In the genomic region with DNA sequence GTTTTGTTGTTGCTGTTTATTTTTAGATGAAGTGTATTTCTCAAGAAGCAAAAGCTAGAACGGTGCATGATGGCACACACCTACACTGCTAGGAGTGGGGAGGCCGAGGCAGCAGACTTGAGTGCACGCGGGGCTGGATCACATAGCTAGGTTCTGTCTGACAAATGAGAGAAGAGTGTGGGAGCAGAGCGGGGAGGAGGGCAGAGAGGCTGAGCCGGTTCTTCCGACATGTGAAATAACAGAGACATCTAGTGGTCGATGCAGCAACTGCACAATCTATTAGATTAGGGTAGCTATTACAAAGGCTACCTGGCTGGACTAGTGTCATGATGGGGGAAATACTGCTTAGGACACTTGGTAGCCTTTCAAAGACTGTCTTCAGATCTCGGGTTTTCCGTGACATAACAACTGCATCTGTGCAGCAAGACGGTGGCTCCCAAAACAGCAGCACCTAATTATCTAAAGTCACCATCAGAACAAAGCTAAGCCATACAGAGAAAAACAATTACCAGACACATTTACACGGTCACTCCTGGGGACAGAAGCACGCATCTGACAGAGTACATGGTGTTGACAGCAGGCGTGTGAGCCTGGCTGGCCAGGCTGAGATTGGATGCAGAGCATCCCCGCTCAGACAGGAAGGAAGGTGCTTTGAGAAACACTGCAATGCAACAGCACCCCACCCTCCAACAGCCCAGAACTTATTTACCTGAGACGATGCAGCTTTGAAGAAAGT, we compare ENCODE assay signal across 8 mouse cellular contexts. TPM values are rescaled to one million over a fixed set of nuclear protein-coding genes. Genes with fewer than 3 reads are reported as not detected.
DNase-seq lines count a peak whose midpoint lies in the region; ATAC-seq lines count a peak whose summit lies in the region.

No protein-coding gene starts in this region.

- H3K4me3 ChIP-seq in hindbrain, embryonic 11.5 days (ENCODE audit: low read depth, low read length), result no peak overlapping the region
- H3K4me3 ChIP-seq in lung, embryonic 15.5 days, result no peak overlapping the region

- peak; percentile 31 for DNase-seq in T-cell, adult 2 months (ENCODE audit: low spot score)
- peak; percentile 81 to 84 for DNase-seq in cerebellum, postnatal 14 days
- peak; percentile 23 to 38 for DNase-seq in frontal cortex, postnatal 10 days (ENCODE audit: low spot score in 2 of 2)
- peak; percentile 75 for DNase-seq in hindbrain, embryonic 11.5 days (ENCODE audit: low spot score)
- peak; percentile 48 to 69 for DNase-seq in layer of hippocampus, adult 8-10 months (ENCODE audit: low spot score in 2 of 2)
- DNase-seq in retina, embryonic 14.5 days (ENCODE audit: low spot score), result peak; percentile 81
- peak; percentile 72 for DNase-seq in urinary bladder, postnatal 14 days (ENCODE audit: low spot score)

- H3K27me3 ChIP-seq in hindbrain, embryonic 11.5 days (ENCODE audit: control insufficient read depth, insufficient read depth, low read length), result no peaks in the 10 kb centered on the region
- H3K27me3 ChIP-seq in lung, embryonic 15.5 days, result no peaks in the 10 kb centered on the region

- H3K4me2 ChIP-seq in hindbrain, embryonic 11.5 days (replicated peaks; ENCODE audit: low read depth, low read length), result no peak overlapping the region
- no peak overlapping the region for H3K4me2 ChIP-seq in lung, embryonic 15.5 days

- H3K36me3 ChIP-seq in hindbrain, embryonic 11.5 days (ENCODE audit: control insufficient read depth, insufficient read depth, low read length), result peaks cover 4% of the 10 kb centered on the region; the same call in 1 of the 2 replicates
- peaks cover 58% of the 10 kb centered on the region for H3K36me3 ChIP-seq in lung, embryonic 15.5 days

- ATAC-seq in hindbrain, embryonic 11.5 days (ENCODE audit: low FRiP score), result peak; percentile 79
- peak; percentile 78; the same call in 1 of the 2 replicates for ATAC-seq in lung, embryonic 15.5 days (ENCODE audit: borderline replicate concordance, extremely low read depth, low FRiP score, low TSS enrichment)

- WGBS in hindbrain, embryonic 11.5 days, result 52% methylated on average over 16 of the region's 16 CpGs
- 44% methylated on average over 16 of the region's 16 CpGs for WGBS in lung, embryonic 15.5 days

- no peak overlapping the region for H3K9ac ChIP-seq in hindbrain, embryonic 11.5 days (ENCODE audit: low read depth, low read length)
- H3K9ac ChIP-seq in lung, embryonic 15.5 days, result no peak overlapping the region

- H3K4me1 ChIP-seq in hindbrain, embryonic 11.5 days (replicated peaks; ENCODE audit: control insufficient read depth, insufficient read depth, low read length), result no peaks in the 10 kb centered on the region
- no peaks in the 10 kb centered on the region for H3K4me1 ChIP-seq in lung, embryonic 15.5 days

- H3K9me3 ChIP-seq in hindbrain, embryonic 11.5 days (ENCODE audit: control insufficient read depth, low read length), result no peaks in the 10 kb centered on the region
- H3K9me3 ChIP-seq in lung, embryonic 15.5 days, result no peaks in the 10 kb centered on the region

- H3K27ac ChIP-seq in hindbrain, embryonic 11.5 days (ENCODE audit: low read depth, low read length), result no peak overlapping the region
- no peak overlapping the region for H3K27ac ChIP-seq in lung, embryonic 15.5 days

RNA-seq across cellular contexts. Expression of a gene that starts 38.4 kb away (rescaled TPM):
- 29.6 and 32.9 TPM in 2 replicates for polyA plus RNA-seq in hindbrain, embryonic 11.5 days (2014; fragmentation: Nextera tagmentation; extraction: Ambion mirVana)
- total RNA-seq in layer of hippocampus, adult 8-10 months (2022), result 10 to 100 TPM; 40.0 to 50.7 (median 44.1) TPM
- polyA plus RNA-seq in lung, embryonic 15.5 days (2015; fragmentation: Nextera tagmentation; extraction: Ambion mirVana), result 29.5 and 29.6 TPM in 2 replicates

RNA-seq across cellular contexts. Expression of a gene that starts 40.0 kb away (rescaled TPM):
- 15.6 and 19.3 TPM in 2 replicates for polyA plus RNA-seq in hindbrain, embryonic 11.5 days (2014; fragmentation: Nextera tagmentation; extraction: Ambion mirVana)
- total RNA-seq in layer of hippocampus, adult 8-10 months (2022), result 10 to 100 TPM; 17.0 to 19.9 (median 18.5) TPM
- 21.1 and 21.4 TPM in 2 replicates for polyA plus RNA-seq in lung, embryonic 15.5 days (2015; fragmentation: Nextera tagmentation; extraction: Ambion mirVana)

RNA-seq across cellular contexts. Expression of a gene that starts 46.4 kb away (rescaled TPM):
- 12.3 and 14.2 TPM in 2 replicates for polyA plus RNA-seq in hindbrain, embryonic 11.5 days (2014; fragmentation: Nextera tagmentation; extraction: Ambion mirVana)
- total RNA-seq in layer of hippocampus, adult 8-10 months (2022), result 10 to 100 TPM in 2 of 4 experiments, 1 to 10 TPM in 2; 8.7 to 11.8 (median 10.2) TPM
- 11.6 and 11.9 TPM in 2 replicates for polyA plus RNA-seq in lung, embryonic 15.5 days (2015; fragmentation: Nextera tagmentation; extraction: Ambion mirVana)

Comparison
In these comparisons a context has a peak if more than half of its experiments do, and no peak if none do; other contexts are left out.
1. DNase-seq: peak in every context shown above with its lines; median percentile 82 in cerebellum, postnatal 14 days; 81 in retina, embryonic 14.5 days; 75 in hindbrain, embryonic 11.5 days; 72 in urinary bladder, postnatal 14 days; 58 in layer of hippocampus, adult 8-10 months; 31 in T-cell, adult 2 months; 30 in frontal cortex, postnatal 10 days.